8 mouse cellular contexts compared by ENCODE assay signal in genomic region chr19:28010471-28011395, GRCm38 (mm10). TPM values are rescaled to one million over a fixed set of nuclear protein-coding genes. Genes with fewer than 3 reads are reported as not detected.
DNase-seq lines count a peak whose midpoint lies in the region; ATAC-seq and TF ChIP-seq lines count a peak whose summit lies in the region.

TSS of gene Rfx3 (minus strand) at chr19:28011166.

- TF ChIP-seq CTCF in heart, adult 2 months (IDR thresholded peaks at IDR 0.05): no peak
- no peak for TF ChIP-seq CTCF in small intestine, adult 2 months (IDR thresholded peaks at IDR 0.05; ENCODE audit: extremely low read depth, insufficient read length, insufficient replicate concordance, low read depth, low read length)

- peak; percentile 54 to 65 for DNase-seq in heart, adult 2 months
- no peak for DNase-seq in heart, adult 11 months
- peak; percentile 10 to 12 for DNase-seq in gastrocnemius, adult 8-10 months (ENCODE audit: low spot score in 2 of 2)
- peak; percentile 52 for DNase-seq in left cerebral cortex, postnatal 4 days
- peak; percentile 95 for DNase-seq in midbrain, embryonic 11.5 days (ENCODE audit: low spot score, missing footprints)

- peak; percentile 53 for ATAC-seq in common myeloid progenitor, adult 5-6 weeks (replicated peaks; ENCODE audit: low read depth, poor library complexity, severe bottlenecking)
- ATAC-seq in intestine, embryonic 15.5 days: peak; percentile 93
- ATAC-seq in midbrain, embryonic 11.5 days (ENCODE audit: low FRiP score): peak; percentile 87

- H3K4me3 ChIP-seq in heart, adult 2 months: peak within 1 kb of the TSS; percentile 73
- peak within 1 kb of the TSS; percentile 96 for H3K4me3 ChIP-seq in intestine, embryonic 15.5 days (replicated peaks)
- H3K4me3 ChIP-seq in midbrain, embryonic 11.5 days (ENCODE audit: low read depth, low read length): peak within 1 kb of the TSS; percentile 96
- H3K4me3 ChIP-seq in small intestine, adult 2 months (ENCODE audit: low read depth, low read length): peak within 1 kb of the TSS; percentile 68

- intact Hi-C loops in heart, adult 2 months (cut with DNase I): loop anchor here (10.0 kb wide), 1 partner anchor 576 kb away; no protein-coding TSS in a partner anchor
- intact Hi-C loops in left cerebral cortex, postnatal 4 days (cut with DNase I): loop anchor here (5.0 to 10.0 kb wide), 5 partner anchors 77 to 757 kb away; no protein-coding TSS in a partner anchor

- TF ChIP-seq EP300 in heart, adult 2 months (IDR thresholded peaks at IDR 0.05; ENCODE audit: insufficient read depth, low read depth, low read length): no peak

- H3K79me2 ChIP-seq in heart, adult 2 months (replicated peaks; ENCODE audit: control insufficient read depth, insufficient read depth, low read length): no peaks in the 10 kb centered on the region

- under 1% methylated on average over 74 of the region's 78 CpGs for WGBS in heart, adult 2 months
- under 1% methylated on average over 68 of the region's 78 CpGs for WGBS in intestine, embryonic 15.5 days
- WGBS in midbrain, embryonic 11.5 days: under 1% methylated on average over 70 of the region's 78 CpGs
- under 1% methylated on average over 77 of the region's 78 CpGs for WGBS in small intestine, adult 2 months

- H3K9ac ChIP-seq in heart, adult 2 months (ENCODE audit: low read depth, low read length): peak within 1 kb of the TSS; percentile 99
- H3K9ac ChIP-seq in intestine, embryonic 15.5 days: peak within 1 kb of the TSS; percentile 92
- peak within 1 kb of the TSS; percentile 94 for H3K9ac ChIP-seq in midbrain, embryonic 11.5 days (ENCODE audit: low read length)

- no peaks in the 10 kb centered on the region for H3K9me3 ChIP-seq in intestine, embryonic 15.5 days
- H3K9me3 ChIP-seq in midbrain, embryonic 11.5 days (ENCODE audit: control insufficient read depth, low read length): no peaks in the 10 kb centered on the region

- H3K4me2 ChIP-seq in intestine, embryonic 15.5 days (replicated peaks): peak within 1 kb of the TSS; percentile 84
- H3K4me2 ChIP-seq in midbrain, embryonic 11.5 days: peak within 1 kb of the TSS; percentile 82

- no peak for TF ChIP-seq POLR2A in heart, adult 2 months (IDR thresholded peaks at IDR 0.05; ENCODE audit: insufficient read depth, low read depth, low read length)
- no peak for TF ChIP-seq POLR2A in small intestine, adult 2 months (IDR thresholded peaks at IDR 0.05; ENCODE audit: low read depth, low read length)

- H3K27me3 ChIP-seq in heart, adult 2 months (ENCODE audit: control insufficient read depth, insufficient read depth, low read length): no peaks in the 10 kb centered on the region
- no peaks in the 10 kb centered on the region for H3K27me3 ChIP-seq in intestine, embryonic 15.5 days (replicated peaks)
- H3K27me3 ChIP-seq in midbrain, embryonic 11.5 days (ENCODE audit: control insufficient read depth, insufficient read depth, low read length): no peaks in the 10 kb centered on the region
- H3K27me3 ChIP-seq in small intestine, adult 2 months (ENCODE audit: control insufficient read depth, insufficient read depth, low read length): no peaks in the 10 kb centered on the region

- peak within 1 kb of the TSS; percentile 100 for H3K27ac ChIP-seq in heart, adult 2 months
- peak within 1 kb of the TSS; percentile 100 for H3K27ac ChIP-seq in intestine, embryonic 15.5 days
- peak within 1 kb of the TSS; percentile 100 for H3K27ac ChIP-seq in midbrain, embryonic 11.5 days (ENCODE audit: low read depth, low read length)
- H3K27ac ChIP-seq in small intestine, adult 2 months (ENCODE audit: insufficient read depth, low read depth, low read length): peak within 1 kb of the TSS; percentile 97

- H3K4me1 ChIP-seq in heart, adult 2 months (ENCODE audit: control insufficient read depth, insufficient read depth, low read length): peaks cover 2% of the 10 kb centered on the region; the same call in 1 of the 2 replicates
- H3K4me1 ChIP-seq in intestine, embryonic 15.5 days (replicated peaks): no peaks in the 10 kb centered on the region
- H3K4me1 ChIP-seq in midbrain, embryonic 11.5 days (ENCODE audit: control insufficient read depth, insufficient read depth, low read length): peaks cover 4% of the 10 kb centered on the region; the same call in 1 of the 2 replicates
- H3K4me1 ChIP-seq in small intestine, adult 2 months (ENCODE audit: control insufficient read depth, insufficient read depth, insufficient read length, low read length): peaks cover 3% of the 10 kb centered on the region; the same call in 1 of the 2 replicates

- no peaks in the 10 kb centered on the region for H3K36me3 ChIP-seq in heart, adult 2 months (ENCODE audit: control insufficient read depth, insufficient read depth, low read length)
- no peaks in the 10 kb centered on the region for H3K36me3 ChIP-seq in intestine, embryonic 15.5 days
- no peaks in the 10 kb centered on the region for H3K36me3 ChIP-seq in midbrain, embryonic 11.5 days (ENCODE audit: control insufficient read depth, insufficient read depth, low read length)
- H3K36me3 ChIP-seq in small intestine, adult 2 months (ENCODE audit: control insufficient read depth, insufficient read depth, low read length): no peaks in the 10 kb centered on the region

RNA-seq across cellular contexts. Expression of gene Rfx3, which starts in this region (rescaled TPM):
- 1 to 10 TPM; 2.7 to 3.1 TPM for total RNA-seq in heart, adult 2 months (2021)
- 1.2 and 1.5 TPM in 2 replicates for polyA plus RNA-seq in heart, adult 2 months (2012; rRNA removed)
- total RNA-seq in common myeloid progenitor, adult 5-6 weeks (2017): 6.6 and 9.9 TPM in 2 replicates
- total RNA-seq in gastrocnemius, adult 8-10 months (2022): 1 to 10 TPM; 1.6 to 3.1 (median 2.5) TPM
- polyA plus RNA-seq in intestine, embryonic 15.5 days (2015; fragmentation: Nextera tagmentation; extraction: Ambion mirVana): 7.2 and 7.7 TPM in 2 replicates
- total RNA-seq in left cerebral cortex, postnatal 4 days (2021): 10 to 100 TPM; 83.3 to 96.0 TPM
- 36.3 and 38.4 TPM in 2 replicates for polyA plus RNA-seq in midbrain, embryonic 11.5 days (2014; fragmentation: Nextera tagmentation; extraction: Ambion mirVana)
- 0.28 and 0.99 TPM in 2 replicates for polyA plus RNA-seq in small intestine, adult 2 months (2012; rRNA removed)
